Mouse (Mus musculus): ENCODE results near the gene Olfr330. TPM values are rescaled to one million over a fixed set of nuclear protein-coding genes. Genes with fewer than 3 reads are reported as not detected.

Gene Olfr330
- polyA plus RNA-seq, 1 experiment from 2014 or later, result not detected

Other genes starting within 250 kb of the Olfr330 start
- gene Zfp692, start 227.8 kb downstream of the Olfr330 start, polyA plus RNA-seq (2015; fragmentation: Nextera tagmentation; extraction: Ambion mirVana), result 22.1 and 23.6 TPM in 2 replicates
- 37.0 and 42.7 TPM in 2 replicates for gene Zfp672, start 204.5 kb downstream of the Olfr330 start, polyA plus RNA-seq (2015; fragmentation: Nextera tagmentation; extraction: Ambion mirVana)
- gene Sh3bp5l, start 204.1 kb downstream of the Olfr330 start, polyA plus RNA-seq (2015; fragmentation: Nextera tagmentation; extraction: Ambion mirVana), result 28.5 and 28.6 TPM in 2 replicates
- gene Lypd8, start 155.8 kb downstream of the Olfr330 start, polyA plus RNA-seq (2015; fragmentation: Nextera tagmentation; extraction: Ambion mirVana), result 874 and 977 TPM in 2 replicates
- gene 1810065E05Rik, start 113.7 kb downstream of the Olfr330 start, polyA plus RNA-seq (2015; fragmentation: Nextera tagmentation; extraction: Ambion mirVana), result 0.20 TPM in 1 of 2 replicates, not detected in the other
- gene Gm12253, start 102.3 kb downstream of the Olfr330 start, polyA plus RNA-seq (2015; fragmentation: Nextera tagmentation; extraction: Ambion mirVana), result not detected in 2 replicates
- gene Lypd9, start 81.9 kb downstream of the Olfr330 start, polyA plus RNA-seq (2015; fragmentation: Nextera tagmentation; extraction: Ambion mirVana), result not detected in 2 replicates
- gene Olfr30, start 72.6 kb downstream of the Olfr330 start, polyA plus RNA-seq (2015; fragmentation: Nextera tagmentation; extraction: Ambion mirVana), result not detected in 2 replicates
- not detected in 2 replicates for gene Olfr332, start 42.3 kb downstream of the Olfr330 start, polyA plus RNA-seq (2015; fragmentation: Nextera tagmentation; extraction: Ambion mirVana)
- not detected in 2 replicates for gene Olfr331, start 32.3 kb downstream of the Olfr330 start, polyA plus RNA-seq (2015; fragmentation: Nextera tagmentation; extraction: Ambion mirVana)
- gene Olfr329-ps, start 11.6 kb upstream of the Olfr330 start, polyA plus RNA-seq (2015; fragmentation: Nextera tagmentation; extraction: Ambion mirVana), result not detected in 2 replicates
- gene Olfr328, start 20.8 kb upstream of the Olfr330 start, polyA plus RNA-seq (2015; fragmentation: Nextera tagmentation; extraction: Ambion mirVana), result 0.05 TPM in 1 of 2 replicates, not detected in the other
- gene Olfr224, start 35.7 kb upstream of the Olfr330 start, polyA plus RNA-seq (2015; fragmentation: Nextera tagmentation; extraction: Ambion mirVana), result not detected in 2 replicates
- not detected in 2 replicates for gene Olfr325, start 42.9 kb upstream of the Olfr330 start, polyA plus RNA-seq (2015; fragmentation: Nextera tagmentation; extraction: Ambion mirVana)
- not detected in 2 replicates for gene Olfr324, start 60.3 kb upstream of the Olfr330 start, polyA plus RNA-seq (2015; fragmentation: Nextera tagmentation; extraction: Ambion mirVana)
- gene 2210407C18Rik, start 81.2 kb upstream of the Olfr330 start, polyA plus RNA-seq (2015; fragmentation: Nextera tagmentation; extraction: Ambion mirVana), result 0.19 TPM in 1 of 2 replicates, not detected in the other
- gene Olfr323, start 95.7 kb upstream of the Olfr330 start, polyA plus RNA-seq (2015; fragmentation: Nextera tagmentation; extraction: Ambion mirVana), result not detected in 2 replicates
- gene Trim58, start 105.6 kb upstream of the Olfr330 start, polyA plus RNA-seq (2015; fragmentation: Nextera tagmentation; extraction: Ambion mirVana), result 0.16 and 0.23 TPM in 2 replicates
- gene Olfr322, start 123.9 kb upstream of the Olfr330 start, polyA plus RNA-seq (2015; fragmentation: Nextera tagmentation; extraction: Ambion mirVana), result not detected in 2 replicates
- not detected in 2 replicates for gene Olfr320, start 146.3 kb upstream of the Olfr330 start, polyA plus RNA-seq (2015; fragmentation: Nextera tagmentation; extraction: Ambion mirVana)
- not detected in 2 replicates for gene Olfr319, start 164.3 kb upstream of the Olfr330 start, polyA plus RNA-seq (2015; fragmentation: Nextera tagmentation; extraction: Ambion mirVana)
- not detected in 2 replicates for gene Olfr318, start 189.2 kb upstream of the Olfr330 start, polyA plus RNA-seq (2015; fragmentation: Nextera tagmentation; extraction: Ambion mirVana)
- gene Olfr317, start 204.4 kb upstream of the Olfr330 start, polyA plus RNA-seq (2015; fragmentation: Nextera tagmentation; extraction: Ambion mirVana), result not detected in 2 replicates
- gene Olfr316, start 217.9 kb upstream of the Olfr330 start, polyA plus RNA-seq (2015; fragmentation: Nextera tagmentation; extraction: Ambion mirVana), result not detected in 2 replicates
- gene Olfr315, start 238.4 kb upstream of the Olfr330 start, polyA plus RNA-seq (2015; fragmentation: Nextera tagmentation; extraction: Ambion mirVana), result not detected in 2 replicates
- not detected in 2 replicates for gene Olfr314, start 248.1 kb upstream of the Olfr330 start, polyA plus RNA-seq (2015; fragmentation: Nextera tagmentation; extraction: Ambion mirVana)

Data from intestine, embryonic 15.5 days (tissue).